Mouse (Mus musculus) cortical plate, adult 2 months (tissue): ENCODE measurements around the gene Gys1. TPM values are rescaled to one million over a fixed set of nuclear protein-coding genes. Genes with fewer than 3 reads are reported as not detected.
"Not testable (repeated sequence)": the region's sequence is repeated elsewhere in the genome, so short reads cannot be mapped to it uniquely, and the experiment has no call there.

ENCODE experiments used
- H3K27ac ChIP-seq: fragments of 200-500 bp; 2 replicates; pipeline ENCODE4 v1.5.1; 2012; ENCODE audit warnings: low read length, control low read depth, inconsistent platforms; ENCODE audit not compliant: insufficient read depth
- H3K4me1 ChIP-seq: fragments of 200-500 bp; 2 replicates; pipeline ENCODE4 v1.6.1; 2011; ENCODE audit warnings: low read length; ENCODE audit not compliant: control insufficient read depth, insufficient read depth
- H3K4me3 ChIP-seq: fragments of 200-500 bp; 2 replicates; pipeline ENCODE4 v1.5.1; 2011; ENCODE audit warnings: mild to moderate bottlenecking, low read length, control low read depth; ENCODE audit not compliant: insufficient read depth
- CTCF ChIP-seq: fragments of 200-500 bp; IDR thresholded peaks from 2 replicates; pipeline ENCODE4 v1.5.1; 2011; ENCODE audit warnings: mild to moderate bottlenecking, control low read depth, low read length; ENCODE audit not compliant: insufficient read depth; ENCODE audit errors: extremely low read depth
- POLR2A ChIP-seq: fragments of 200-500 bp; IDR thresholded peaks from 2 replicates; pipeline ENCODE4 v1.6.1; 2011; ENCODE audit warnings: mild to moderate bottlenecking, low read length, control low read depth; ENCODE audit not compliant: insufficient read depth; ENCODE audit errors: extremely low read depth
- polyA plus RNA-seq: library from polyadenylated mRNA; depleted of rRNA; stranded (reverse); fragments of >200 nt; gene quantifications from 2 replicates; pipeline ENCODE4 v1.2.3, GENCODE M21; 2012; rRNA removed

Gys1 gene
- polyA plus RNA-seq = 25.7 and 26.4 TPM in 2 replicates

- Histone ChIP-seq H3K4me1 (peaks cover 2% of the 10 kb centered on the region), H3K4me3 (peak within 1 kb of the TSS; percentile 81), H3K27ac (no peak within 1 kb of the TSS)
- peak; percentile 74 for TF ChIP-seq CTCF
- TF ChIP-seq POLR2A = peak; percentile 51; the same call in 1 of the 2 replicates
Observed at GRCm38 (mm10) chr7:45434203-45435015, at the start of gene Gys1. Gene Gys1, plus strand, starts transcription at chr7:45434844.

GRCm38 (mm10) chr7:45386077-45386476, 48.6 kb upstream of the Gys1 start:
- TF ChIP-seq CTCF = 0 out of 2 replicates have a peak, but pooled peaks have one; percentile 12
- TF ChIP-seq POLR2A = no peak
- Histone ChIP-seq H3K4me3 (no peak overlapping the region), H3K4me1 (no peaks in the 10 kb centered on the region), H3K27ac (no peak overlapping the region)

GRCm38 (mm10) chr7:45395129-45395541, 39.5 kb upstream of the Gys1 start:
- Histone ChIP-seq H3K4me1 (peaks cover 6% of the 10 kb centered on the region), H3K4me3 (peak overlapping the region; percentile 52)
- TF ChIP-seq POLR2A = no peak
- no peak for TF ChIP-seq CTCF

GRCm38 (mm10) chr7:45395578-45396336, 38.9 kb upstream of the Gys1 start, which contains the start of gene Snrnp70:
Gene Snrnp70, minus strand, starts transcription at chr7:45395742.
- Histone ChIP-seq H3K4me3 (peak within 1 kb of the TSS; percentile 52), H3K27ac (peak within 1 kb of the TSS; percentile 61; the same call in 1 of the 2 replicates), H3K4me1 (peaks cover 6% of the 10 kb centered on the region)
- TF ChIP-seq CTCF (no peak), POLR2A (peak; percentile 91)

More at GRCm38 (mm10) chr7:45395129-45395541, 39.5 kb upstream of the Gys1 start:
- peak overlapping the region; percentile 61; the same call in 1 of the 2 replicates for H3K27ac ChIP-seq

- peak overlapping the region; percentile 52; the same call in 1 of the 2 replicates for H3K4me3 ChIP-seq
- not testable (repeated sequence) for H3K4me1 ChIP-seq, H3K27ac ChIP-seq
Observed at GRCm38 (mm10) chr7:45396337-45396775, 38.3 kb upstream of the Gys1 start.

- H3K4me3 ChIP-seq = no peak overlapping the region
- peaks cover 6% of the 10 kb centered on the region for H3K4me1 ChIP-seq
- no peak for TF ChIP-seq CTCF
- no peak for TF ChIP-seq POLR2A
- H3K27ac ChIP-seq = no peak overlapping the region
Observed at GRCm38 (mm10) chr7:45396787-45397186, 37.9 kb upstream of the Gys1 start.

- Histone ChIP-seq H3K4me1 (no peaks in the 10 kb centered on the region), H3K27ac (no peak overlapping the region), H3K4me3 (no peak overlapping the region)
- no peak for TF ChIP-seq CTCF
- TF ChIP-seq POLR2A = no peak
Observed at GRCm38 (mm10) chr7:45401521-45402085, 33.0 kb upstream of the Gys1 start.

GRCm38 (mm10) chr7:45403532-45404261, 30.9 kb upstream of the Gys1 start:
- Histone ChIP-seq H3K4me1 (no peaks in the 10 kb centered on the region), H3K4me3 (no peak overlapping the region)
- TF ChIP-seq POLR2A (no peak), CTCF (peak; percentile 43)

More at GRCm38 (mm10) chr7:45403532-45404261, 30.9 kb upstream of the Gys1 start:
- no peak overlapping the region for H3K27ac ChIP-seq
